Mouse (Mus musculus) lung, embryonic 14.5 days (tissue): ENCODE results near the gene Epb41l4b. TPM values are rescaled to one million over a fixed set of nuclear protein-coding genes. Genes with fewer than 3 reads are reported as not detected.

Experiments used
- ATAC-seq: fragments of 200-750 bp; cut with Nextera tagmentation; 2 replicates; pipeline ENCODE4 v1.8.0; 2017; ENCODE audit warnings: mild to moderate bottlenecking, moderate TSS enrichment, moderate library complexity; ENCODE audit not compliant: insufficient read depth
- DNase-seq: peaks from one replicate; pipeline ENCODE4 v3.0.0-alpha.2; 2015
- H3K27ac ChIP-seq: fragments of 300-500 bp; sonication (generic); 2 replicates; pipeline ENCODE4 v1.5.1; 2014; ENCODE audit warnings: low read depth, mild to moderate bottlenecking, moderate library complexity
- H3K27me3 ChIP-seq: fragments of 300-500 bp; sonication (generic); 2 replicates; pipeline ENCODE4 v1.6.1; 2014; ENCODE audit warnings: low read length, control low read depth; ENCODE audit not compliant: insufficient read depth
- H3K36me3 ChIP-seq: fragments of 300-500 bp; sonication (generic); 2 replicates; pipeline ENCODE4 v1.6.1; 2014; ENCODE audit warnings: control low read depth; ENCODE audit not compliant: insufficient read depth
- H3K4me1 ChIP-seq: fragments of 300-500 bp; sonication (generic); 2 replicates; pipeline ENCODE4 v1.6.1; 2014; ENCODE audit warnings: antibody characterized with exemption, control low read depth; ENCODE audit not compliant: insufficient read depth
- H3K4me2 ChIP-seq: fragments of 300-500 bp; sonication (generic); 2 replicates; pipeline ENCODE4 v1.6.1; 2014; ENCODE audit warnings: mild to moderate bottlenecking
- H3K4me3 ChIP-seq: fragments of 300-500 bp; sonication (generic); 2 replicates; pipeline ENCODE4 v1.5.1; 2014; ENCODE audit warnings: low read depth, low read length
- H3K9ac ChIP-seq: fragments of 300-500 bp; sonication (generic); 2 replicates; pipeline ENCODE4 v1.6.1; 2014
- H3K9me3 ChIP-seq: fragments of 300-500 bp; sonication (generic); 2 replicates; pipeline ENCODE4 v1.6.1; 2016; ENCODE audit warnings: low read depth, low read length, control low read depth
- CTCF ChIP-seq: IDR thresholded peaks from 2 replicates; pipeline ENCODE4 v1.5.1; 2016; ENCODE audit warnings: antibody characterized with exemption, low read depth
- WGBS: fragments of 180-500 bp; shearing (Covaris S2); extraction: QIAGEN DNeasy Blood & Tissue Kit; methylation state at CpG from one replicate; pipeline ENCODE4 v1.1.7; 2014; 5-methylcytosine and 5-hydroxymethylcytosine counted together
- polyA plus RNA-seq: library from polyadenylated mRNA; unstranded; fragments of >200 nt; fragmentation: Nextera tagmentation; extraction: Ambion mirVana; gene quantifications from 2 replicates; pipeline ENCODE4 v1.2.1, GENCODE M21; 2014

Epb41l4b gene
- polyA plus RNA-seq, 1 experiment from 2014 or later: 1.2 TPM

DNA sequence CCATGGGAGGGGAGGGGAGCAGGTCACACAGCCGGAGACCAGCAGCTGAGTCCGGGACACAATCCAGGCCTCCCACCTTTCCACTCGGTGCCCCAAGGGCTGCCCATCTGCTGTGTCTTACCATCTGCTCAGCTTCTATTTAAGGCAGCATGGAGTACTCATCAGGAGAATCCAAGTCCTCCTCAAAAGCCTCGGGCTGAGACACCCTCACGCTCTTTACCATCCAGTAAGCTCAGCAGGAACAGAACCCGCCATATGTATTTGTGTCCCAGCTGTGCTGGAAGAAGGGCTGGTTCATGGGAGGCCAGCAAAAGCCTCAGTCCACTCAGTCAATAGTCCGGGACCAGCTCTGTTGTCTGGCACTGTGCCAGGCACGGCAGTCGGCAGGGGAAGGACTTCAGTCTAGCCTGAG, 97.1 kb downstream of the Epb41l4b start:
- ATAC-seq (no peak), DNase-seq (peak; percentile 35)
- TF ChIP-seq CTCF: no peak
- Histone ChIP-seq H3K27me3 (no peaks in the 10 kb centered on the region), H3K4me2 (no peak overlapping the region), H3K36me3 (no peaks in the 10 kb centered on the region), H3K9me3 (no peaks in the 10 kb centered on the region), H3K9ac (no peak overlapping the region), H3K4me3 (no peak overlapping the region), H3K27ac (no peak overlapping the region), H3K4me1 (no peaks in the 10 kb centered on the region)
- 69% methylated on average over 9 of the region's 9 CpGs for WGBS

DNA sequence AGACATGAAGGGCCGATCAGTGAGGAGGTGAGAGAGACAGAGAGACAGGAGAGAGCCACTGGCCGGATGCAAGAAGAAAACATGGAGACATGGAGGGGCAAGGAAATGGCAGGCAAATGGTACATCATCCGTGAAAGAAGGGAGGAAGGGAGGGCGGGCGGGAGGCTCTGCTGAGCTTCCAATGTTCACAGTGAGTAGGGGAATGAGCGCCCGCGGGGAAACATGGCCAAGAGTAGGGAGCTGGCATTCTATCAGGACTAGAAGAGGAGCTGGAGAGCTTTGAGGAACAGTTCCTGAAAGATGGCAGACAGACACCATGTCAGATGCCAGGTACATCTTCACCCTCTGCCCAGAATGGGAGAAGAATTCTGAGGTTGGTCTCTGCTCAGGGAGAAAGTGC, 99.6 kb downstream of the Epb41l4b start:
- Histone ChIP-seq H3K4me2 (no peak overlapping the region), H3K9me3 (no peaks in the 10 kb centered on the region), H3K36me3 (no peaks in the 10 kb centered on the region), H3K4me3 (no peak overlapping the region), H3K4me1 (no peaks in the 10 kb centered on the region), H3K9ac (no peak overlapping the region), H3K27ac (no peak overlapping the region), H3K27me3 (no peaks in the 10 kb centered on the region)
- DNase-seq: no peak
- 82% methylated on average over 8 of the region's 8 CpGs for WGBS
- no peak for TF ChIP-seq CTCF
- ATAC-seq: no peak

DNA sequence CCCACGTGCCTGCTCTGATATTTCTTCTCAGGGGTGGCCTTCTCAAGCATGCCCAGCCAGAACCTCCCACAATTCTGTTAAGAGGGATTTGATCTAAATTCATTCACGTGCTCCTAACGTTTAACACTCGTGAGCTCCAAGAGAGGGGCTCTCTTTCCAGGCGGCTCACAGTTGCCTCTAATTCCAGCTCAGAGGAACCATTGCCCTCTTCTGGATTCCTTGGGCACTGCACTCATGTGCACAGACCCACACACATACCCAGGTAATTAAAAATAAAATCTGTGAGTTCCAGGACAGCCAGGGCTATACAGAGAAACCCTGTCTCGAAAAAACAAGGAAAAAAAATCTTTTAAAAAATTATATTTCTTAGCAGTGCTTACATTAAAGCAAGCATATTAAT, 101.6 kb downstream of the Epb41l4b start:
- peak; percentile 15; the same call in 1 of the 2 replicates for TF ChIP-seq CTCF
- Histone ChIP-seq H3K27ac (no peak overlapping the region), H3K4me3 (no peak overlapping the region), H3K4me1 (no peaks in the 10 kb centered on the region), H3K27me3 (0 out of 2 replicates have a peak, but pooled peaks cover 7% of the 10 kb centered on the region), H3K4me2 (no peak overlapping the region), H3K36me3 (no peaks in the 10 kb centered on the region), H3K9ac (no peak overlapping the region), H3K9me3 (no peaks in the 10 kb centered on the region)
- WGBS: 90% methylated on average over 6 of the region's 6 CpGs
- DNase-seq: no peak
- no peak for ATAC-seq

DNA sequence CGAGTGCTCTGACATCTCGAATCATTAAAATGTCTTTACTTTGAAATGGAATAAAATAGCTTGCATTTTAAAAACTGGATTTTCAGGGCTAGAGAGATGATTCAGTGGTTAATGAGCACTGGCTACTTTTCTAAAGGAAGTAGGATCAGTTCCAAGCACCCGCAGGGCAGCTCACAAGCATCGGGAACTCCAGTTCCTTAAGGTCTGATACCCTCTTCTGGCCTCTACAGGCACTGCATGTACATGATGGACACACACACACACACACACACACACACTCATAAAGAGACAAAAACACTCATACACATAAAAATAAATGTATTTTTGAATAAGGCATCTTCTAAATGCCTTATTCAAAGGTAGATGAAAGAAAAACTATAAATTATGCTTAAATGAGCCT, 102.0 kb downstream of the Epb41l4b start:
- H3K4me3 ChIP-seq: no peak overlapping the region
- TF ChIP-seq CTCF: no peak
- H3K27ac ChIP-seq: no peak overlapping the region
- H3K27me3 ChIP-seq: 0 out of 2 replicates have a peak, but pooled peaks cover 7% of the 10 kb centered on the region
- H3K9me3 ChIP-seq: no peaks in the 10 kb centered on the region
- H3K4me2 ChIP-seq: no peak overlapping the region
- H3K9ac ChIP-seq: no peak overlapping the region
- no peaks in the 10 kb centered on the region for H3K36me3 ChIP-seq
- no peak for ATAC-seq
- WGBS: 87% methylated on average over 4 of the region's 4 CpGs
- no peaks in the 10 kb centered on the region for H3K4me1 ChIP-seq
- no peak for DNase-seq

DNA sequence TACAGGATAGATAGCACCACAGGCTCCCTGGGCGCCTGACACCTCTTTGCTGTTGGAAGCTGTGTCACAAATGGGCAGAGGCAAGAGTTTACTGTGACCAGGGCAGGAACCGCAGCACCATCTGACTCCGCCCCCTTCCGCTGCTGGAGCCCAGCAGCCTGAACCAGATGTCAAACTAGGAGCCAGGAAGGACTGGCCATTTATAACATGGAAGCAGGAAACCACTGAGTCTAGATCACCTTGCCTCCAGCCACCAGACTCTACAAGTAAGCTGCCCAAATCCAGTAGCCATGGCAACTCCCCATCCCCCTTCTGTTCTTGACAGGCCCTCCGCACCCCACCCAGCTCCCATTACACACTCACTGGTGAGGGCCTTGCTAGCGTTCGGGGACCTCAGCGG, 102.8 kb downstream of the Epb41l4b start:
- Histone ChIP-seq H3K27ac (no peak overlapping the region), H3K4me3 (no peak overlapping the region), H3K27me3 (0 out of 2 replicates have a peak, but pooled peaks cover 7% of the 10 kb centered on the region), H3K9ac (no peak overlapping the region), H3K36me3 (no peaks in the 10 kb centered on the region), H3K4me2 (no peak overlapping the region), H3K4me1 (no peaks in the 10 kb centered on the region), H3K9me3 (no peaks in the 10 kb centered on the region)
- peak; percentile 31 for DNase-seq
- WGBS: 68% methylated on average over 8 of the region's 8 CpGs
- no peak for TF ChIP-seq CTCF
- peak; percentile 8; the same call in 1 of the 2 replicates for ATAC-seq

DNA sequence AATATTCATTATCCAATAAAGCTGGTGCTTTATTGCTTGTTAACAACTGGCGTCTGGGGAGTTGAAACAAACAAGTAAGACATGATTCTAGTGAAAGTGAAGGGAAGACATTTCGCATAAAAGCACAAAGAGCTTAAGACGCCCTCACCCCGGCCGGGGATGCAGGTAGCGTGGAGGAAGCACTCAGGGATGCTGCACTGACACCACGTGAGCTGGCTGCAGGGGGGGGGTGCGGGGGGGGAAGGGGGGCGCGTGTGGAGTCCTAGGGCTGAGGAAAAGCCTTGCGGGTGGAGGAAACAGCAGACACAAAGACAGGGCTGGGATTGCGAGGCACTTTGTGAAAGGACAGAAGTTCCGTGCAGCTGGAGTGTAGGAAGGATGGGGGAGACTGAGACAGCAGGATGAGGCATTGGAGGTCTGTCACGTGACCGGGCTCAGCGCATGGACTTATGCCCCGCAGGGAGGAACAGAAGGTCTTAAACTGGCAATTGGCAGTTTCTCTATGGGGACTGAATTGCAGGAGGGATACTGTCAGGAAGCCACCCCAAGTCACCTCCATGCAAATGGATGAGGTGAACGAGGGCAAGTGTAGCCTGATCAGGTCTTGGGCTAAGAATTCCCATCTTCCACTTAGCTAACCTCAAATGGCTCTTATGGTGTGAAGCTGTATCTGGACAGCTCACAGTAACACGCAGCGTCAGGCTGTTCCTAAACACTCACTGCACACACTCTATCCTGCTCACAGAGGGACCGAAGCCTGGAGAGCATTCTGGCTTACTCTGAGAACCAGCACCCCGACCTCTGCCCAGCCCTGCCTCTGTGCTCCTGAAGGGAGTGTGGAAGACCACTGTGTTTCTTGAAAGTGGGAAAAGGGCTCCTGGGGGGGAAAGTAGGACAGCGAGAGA, 103.9 kb downstream of the Epb41l4b start:
- no peak for TF ChIP-seq CTCF
- no peak overlapping the region for H3K9ac ChIP-seq
- 11% methylated on average over 23 of the region's 23 CpGs for WGBS

DNA sequence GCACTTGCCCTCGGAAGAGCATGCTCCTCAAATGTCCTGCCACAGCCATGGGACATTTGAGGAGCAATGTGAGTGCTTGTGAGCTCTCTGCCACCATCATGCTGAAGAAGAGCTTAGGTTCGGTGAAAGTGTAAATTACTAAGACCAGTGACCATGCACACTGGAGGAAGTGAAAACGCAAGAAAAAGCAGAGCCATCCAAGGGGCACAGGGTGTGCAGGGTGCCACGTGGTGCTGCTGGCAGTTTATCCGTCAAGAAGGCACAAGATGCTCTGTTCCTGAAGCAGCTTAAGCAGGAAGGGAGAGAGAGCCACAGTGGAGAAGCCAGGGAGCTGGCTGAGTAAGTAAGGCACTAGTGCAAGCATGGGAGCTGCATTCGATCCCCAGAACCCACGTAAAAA, 105.7 kb downstream of the Epb41l4b start:
- no peak for TF ChIP-seq CTCF
- Histone ChIP-seq H3K9ac (no peak overlapping the region), H3K27me3 (0 out of 2 replicates have a peak, but pooled peaks cover 7% of the 10 kb centered on the region), H3K4me1 (no peaks in the 10 kb centered on the region), H3K4me3 (no peak overlapping the region), H3K36me3 (no peaks in the 10 kb centered on the region), H3K27ac (no peak overlapping the region), H3K4me2 (no peak overlapping the region), H3K9me3 (no peaks in the 10 kb centered on the region)
- DNase-seq (no peak), ATAC-seq (no peak)
- WGBS: 60% methylated on average over 7 of the region's 7 CpGs

More for the DNA sequence above, 103.9 kb downstream of the Epb41l4b start:
- no peak overlapping the region for H3K27ac ChIP-seq
- H3K4me2 ChIP-seq: peak overlapping the region; percentile 52
- H3K4me3 ChIP-seq: no peak overlapping the region; the same call in 1 of the 2 replicates
- peak; percentile 53 for DNase-seq
- H3K27me3 ChIP-seq: 0 out of 2 replicates have a peak, but pooled peaks cover 7% of the 10 kb centered on the region
- no peaks in the 10 kb centered on the region for H3K4me1 ChIP-seq
- ATAC-seq: peak; percentile 38; the same call in 1 of the 2 replicates
- H3K9me3 ChIP-seq: no peaks in the 10 kb centered on the region
- no peaks in the 10 kb centered on the region for H3K36me3 ChIP-seq
